Mouse (Mus musculus) limb, embryonic 12.5 days (tissue): ENCODE measurements at regions not wholly inside any gene's neighbourhood (a gene's known extent, or its start where the extent isn't known, plus 50 kb on each side); places are given as distances from the start of the nearest gene placed in this dataset.
A peak's percentile ranks its signal among the peaks of the same experiment; 100 is the strongest.
"Not testable (repeated sequence)": the region's sequence is repeated elsewhere in the genome, so short reads cannot be mapped to it uniquely, and the experiment has no call there.

Source experiments
- ATAC-seq: fragments of 200-750 bp; cut with Nextera tagmentation; 2 replicates; pipeline ENCODE4 v1.8.0; 2017; ENCODE audit warnings: low read depth, moderate TSS enrichment; ENCODE audit not compliant: insufficient number of reproducible peaks, insufficient read depth, low FRiP score, low TSS enrichment
- H3K27ac ChIP-seq: fragments of 300-500 bp; sonication (generic); 2 replicates; pipeline ENCODE4 v1.5.1; 2016; ENCODE audit warnings: mild to moderate bottlenecking, moderate library complexity
- H3K27me3 ChIP-seq: fragments of 300-500 bp; sonication (generic); 2 replicates; pipeline ENCODE4 v1.6.1; 2016; ENCODE audit warnings: mild to moderate bottlenecking, moderate library complexity
- H3K36me3 ChIP-seq: fragments of 300-500 bp; sonication (generic); 2 replicates; pipeline ENCODE4 v1.6.1; 2016; ENCODE audit warnings: mild to moderate bottlenecking, moderate library complexity
- H3K4me1 ChIP-seq: fragments of 300-500 bp; sonication (generic); replicated peaks from 2 replicates; pipeline ENCODE4 v1.6.1; 2016
- H3K4me2 ChIP-seq: fragments of 300-500 bp; sonication (generic); 2 replicates; pipeline ENCODE4 v1.6.1; 2016; ENCODE audit warnings: mild to moderate bottlenecking, moderate library complexity
- H3K4me3 ChIP-seq: fragments of 300-500 bp; sonication (generic); replicated peaks from 2 replicates; pipeline ENCODE4 v1.5.1; 2016; ENCODE audit warnings: mild to moderate bottlenecking
- H3K9ac ChIP-seq: fragments of 300-500 bp; sonication (generic); replicated peaks from 2 replicates; pipeline ENCODE4 v1.6.1; 2016; ENCODE audit warnings: mild to moderate bottlenecking, moderate library complexity
- H3K9me3 ChIP-seq: fragments of 300-500 bp; sonication (generic); 2 replicates; pipeline ENCODE4 v1.6.1; 2016; ENCODE audit warnings: mild to moderate bottlenecking, moderate library complexity
- WGBS: fragments of 180-500 bp; shearing (Covaris S2); methylation state at CpG from one replicate; pipeline ENCODE4 v1.1.7; 2016; 5-methylcytosine and 5-hydroxymethylcytosine counted together

DNA sequence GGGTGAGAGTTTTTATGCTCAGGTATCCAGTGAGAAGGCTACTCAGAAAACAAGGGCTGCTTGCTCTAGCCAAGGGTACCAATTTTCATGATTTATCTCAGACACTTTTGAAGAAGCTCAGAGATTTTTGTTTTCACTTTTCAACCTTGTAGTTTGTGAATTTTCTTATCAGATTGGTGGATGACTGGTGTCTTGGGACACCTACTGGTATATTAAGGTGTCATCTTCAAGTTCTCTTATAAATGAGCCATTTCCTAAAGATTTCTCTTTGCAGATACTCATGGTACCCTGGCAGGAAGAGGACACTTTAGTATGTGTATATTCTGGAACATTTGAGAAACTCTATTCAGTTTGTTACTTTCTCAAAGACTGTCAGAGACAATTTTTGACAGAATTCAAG is 239.9 kb downstream of the Prr30 start:
- Histone ChIP-seq H3K9me3 (no peaks in the 10 kb centered on the region), H3K27ac (no peak overlapping the region), H3K4me3 (no peak overlapping the region), H3K9ac (no peak overlapping the region), H3K27me3 (0 out of 2 replicates have a peak, but pooled peaks cover 2% of the 10 kb centered on the region), H3K4me2 (no peak overlapping the region), H3K4me1 (no peaks in the 10 kb centered on the region), H3K36me3 (no peaks in the 10 kb centered on the region)
- no peak for ATAC-seq

GRCm38 (mm10) chr14:100955806-100956436 is 244.2 kb downstream of the Prr30 start:
- no peaks in the 10 kb centered on the region for H3K36me3 ChIP-seq
- H3K4me1 ChIP-seq: peaks cover under 1% of the 10 kb centered on the region; the same call in 1 of the 2 replicates
- H3K4me2 ChIP-seq: no peak overlapping the region
- 0 out of 2 replicates have a peak, but pooled peaks cover 2% of the 10 kb centered on the region for H3K27me3 ChIP-seq
- H3K9me3 ChIP-seq: no peaks in the 10 kb centered on the region
- no peak overlapping the region for H3K9ac ChIP-seq
- no peak for ATAC-seq
- H3K4me3 ChIP-seq: no peak overlapping the region
- 83% methylated on average over 1 of the region's 1 CpGs for WGBS
- no peak overlapping the region for H3K27ac ChIP-seq

- Histone ChIP-seq H3K9ac (no peak overlapping the region), H3K27me3 (no peaks in the 10 kb centered on the region), H3K4me3 (no peak overlapping the region), H3K27ac (peak overlapping the region; percentile 66; the same call in 1 of the 2 replicates), H3K36me3 (no peaks in the 10 kb centered on the region), H3K4me1 (peaks cover 6% of the 10 kb centered on the region; the same call in 1 of the 2 replicates), H3K4me2 (no peak overlapping the region), H3K9me3 (no peaks in the 10 kb centered on the region)
- peak; percentile 31; the same call in 1 of the 2 replicates for ATAC-seq
- WGBS: 19% methylated on average over 3 of the region's 3 CpGs
Measured at GRCm38 (mm10) chr14:100950681-100951119, 249.4 kb downstream of the Prr30 start.

DNA sequence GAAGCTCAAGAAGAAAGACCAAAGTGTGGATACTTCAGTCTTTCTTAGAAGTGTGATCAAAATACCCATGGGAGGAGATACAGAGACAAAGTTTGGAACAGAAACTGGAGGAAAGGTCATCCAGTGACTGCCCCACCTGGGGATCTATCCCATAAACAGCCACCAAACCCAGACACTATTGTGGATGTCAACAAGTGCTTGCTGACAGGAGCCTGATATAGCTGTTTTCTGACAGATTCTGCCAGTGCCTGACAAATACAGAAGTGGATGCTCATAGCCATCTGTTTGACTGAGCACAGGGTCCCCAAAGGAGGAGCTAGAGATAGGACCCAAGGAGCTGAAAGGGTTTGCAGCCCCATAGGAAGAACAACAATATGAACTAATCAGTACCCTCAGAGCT is 252.5 kb downstream of the Prr30 start:
- not testable (repeated sequence) for H3K4me3 ChIP-seq, H3K4me1 ChIP-seq, H3K9ac ChIP-seq, H3K36me3 ChIP-seq, H3K4me2 ChIP-seq, ATAC-seq, H3K27ac ChIP-seq, H3K9me3 ChIP-seq, H3K27me3 ChIP-seq

DNA sequence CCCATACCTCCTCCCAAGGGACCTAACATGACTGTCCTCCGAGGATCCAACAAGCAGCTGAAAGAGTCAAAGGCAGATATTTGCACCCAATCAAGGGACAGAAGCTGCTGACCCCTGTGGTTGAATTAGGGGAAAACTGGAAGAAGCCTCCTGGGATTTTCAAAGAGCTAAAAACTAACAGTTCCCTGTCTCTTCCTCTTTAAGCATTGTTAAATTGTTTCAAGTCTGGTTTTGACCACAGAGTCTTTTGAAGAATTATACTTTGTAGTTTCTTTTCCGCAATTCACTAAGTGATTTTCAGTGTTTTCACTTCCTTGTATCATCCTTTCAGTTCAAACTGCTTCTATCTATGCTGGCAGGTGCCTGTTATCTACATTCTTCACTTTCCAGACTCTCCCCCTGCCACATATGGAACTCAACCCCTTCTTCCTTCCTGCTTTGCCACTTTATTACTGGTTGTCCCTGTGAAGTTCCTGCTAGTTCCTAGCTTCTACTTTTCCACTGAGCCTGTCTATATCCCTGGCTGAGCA is 262.7 kb downstream of the Prr30 start:
- H3K27me3 ChIP-seq: no peaks in the 10 kb centered on the region
- H3K36me3 ChIP-seq: no peaks in the 10 kb centered on the region
- H3K27ac ChIP-seq: no peak overlapping the region
- H3K9me3 ChIP-seq: no peaks in the 10 kb centered on the region
- H3K4me2 ChIP-seq: no peak overlapping the region
- no peak overlapping the region for H3K4me3 ChIP-seq
- ATAC-seq: no peak
- no peak overlapping the region for H3K9ac ChIP-seq
- WGBS: 84% methylated on average over 2 of the region's 2 CpGs
- no peaks in the 10 kb centered on the region for H3K4me1 ChIP-seq

GRCm38 (mm10) chr14:100934554-100934953 is 265.6 kb downstream of the Prr30 start:
- no peak for ATAC-seq
- Histone ChIP-seq H3K27me3 (no peaks in the 10 kb centered on the region), H3K36me3 (no peaks in the 10 kb centered on the region), H3K27ac (no peak overlapping the region), H3K4me3 (no peak overlapping the region), H3K9me3 (no peaks in the 10 kb centered on the region), H3K9ac (no peak overlapping the region), H3K4me1 (no peaks in the 10 kb centered on the region), H3K4me2 (no peak overlapping the region)
- 94% methylated on average over 7 of the region's 7 CpGs for WGBS

- Histone ChIP-seq H3K4me2 (no peak overlapping the region), H3K9me3 (no peaks in the 10 kb centered on the region), H3K4me3 (no peak overlapping the region), H3K27me3 (no peaks in the 10 kb centered on the region), H3K4me1 (no peaks in the 10 kb centered on the region), H3K36me3 (no peaks in the 10 kb centered on the region), H3K27ac (no peak overlapping the region), H3K9ac (no peak overlapping the region)
- 79% methylated on average over 6 of the region's 6 CpGs for WGBS
- no peak for ATAC-seq
Measured at GRCm38 (mm10) chr14:100924880-100925279, 275.2 kb downstream of the Prr30 start.

GRCm38 (mm10) chr14:100900221-100900620 is 299.9 kb downstream of the Prr30 start:
- Histone ChIP-seq H3K4me1 (peaks cover 17% of the 10 kb centered on the region), H3K27me3 (no peaks in the 10 kb centered on the region), H3K9me3 (peaks cover 6% of the 10 kb centered on the region; the same call in 1 of the 2 replicates), H3K4me2 (no peak overlapping the region), H3K27ac (no peak overlapping the region), H3K4me3 (no peak overlapping the region), H3K9ac (no peak overlapping the region), H3K36me3 (no peaks in the 10 kb centered on the region)
- no peak for ATAC-seq
- WGBS: 11% methylated on average over 2 of the region's 2 CpGs

- no peak for ATAC-seq
- H3K9ac ChIP-seq: no peak overlapping the region
- H3K27me3 ChIP-seq: no peaks in the 10 kb centered on the region
- peaks cover 6% of the 10 kb centered on the region; the same call in 1 of the 2 replicates for H3K9me3 ChIP-seq
- H3K4me3 ChIP-seq: no peak overlapping the region
- H3K27ac ChIP-seq: no peak overlapping the region
- H3K4me2 ChIP-seq: no peak overlapping the region
- WGBS: 10% methylated on average over 3 of the region's 3 CpGs
- no peaks in the 10 kb centered on the region for H3K36me3 ChIP-seq
- H3K4me1 ChIP-seq: peaks cover 22% of the 10 kb centered on the region
Measured at GRCm38 (mm10) chr14:100899074-100899473, 301.1 kb downstream of the Prr30 start.

- peak overlapping the region; percentile 75; the same call in 1 of the 2 replicates for H3K27ac ChIP-seq
- no peaks in the 10 kb centered on the region for H3K27me3 ChIP-seq
- no peaks in the 10 kb centered on the region for H3K9me3 ChIP-seq
- peaks cover 15% of the 10 kb centered on the region for H3K4me1 ChIP-seq
- ATAC-seq: peak; percentile 68; the same call in 1 of the 2 replicates
- WGBS: 18% methylated on average over 18 of the region's 18 CpGs
- H3K9ac ChIP-seq: no peak overlapping the region
- no peak overlapping the region for H3K4me3 ChIP-seq
- no peaks in the 10 kb centered on the region for H3K36me3 ChIP-seq
- H3K4me2 ChIP-seq: peak overlapping the region; percentile 22; the same call in 1 of the 2 replicates
Measured at GRCm38 (mm10) chr14:100889163-100890157, 310.7 kb downstream of the Prr30 start.

DNA sequence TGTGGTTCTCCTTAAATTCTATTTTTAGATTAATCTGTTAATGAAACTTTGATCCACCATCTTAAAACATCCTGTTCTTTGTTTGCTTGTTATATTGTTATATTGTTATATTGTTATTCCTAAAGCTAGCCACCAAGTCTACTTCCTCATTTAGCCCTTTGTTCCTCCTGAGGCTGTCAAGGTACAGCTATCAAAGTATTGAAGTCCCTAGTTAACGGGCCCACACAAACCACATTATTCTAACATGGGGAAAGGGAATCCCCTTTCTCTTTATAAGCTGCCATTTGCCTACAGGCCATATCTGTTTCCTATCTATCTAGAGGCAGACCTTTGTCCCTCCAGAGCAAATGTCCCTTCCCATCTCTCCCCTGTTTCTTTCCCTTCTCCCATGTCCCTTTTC is 317.0 kb downstream of the Prr30 start:
- WGBS: 75% methylated on average over 1 of the region's 1 CpGs
- Histone ChIP-seq H3K36me3 (no peaks in the 10 kb centered on the region), H3K27ac (no peak overlapping the region), H3K4me3 (no peak overlapping the region), H3K9me3 (no peaks in the 10 kb centered on the region), H3K9ac (no peak overlapping the region), H3K4me1 (no peaks in the 10 kb centered on the region), H3K4me2 (no peak overlapping the region), H3K27me3 (no peaks in the 10 kb centered on the region)
- no peak for ATAC-seq
